In genomic region chrX:85771303-85771702, GRCm38 (mm10) we compare ENCODE assay signal across 15 mouse cellular contexts.
"Had no signal": no experiment of that assay in that cellular context is flagged by ENCODE, and none has a peak within 500 bp of the region (broad histone marks: within the 10 kb centered on the region; RNA-seq: fewer than 3 reads in every experiment).

No protein-coding gene starts in this region.

- H3K4me1 ChIP-seq: intestine, embryonic 15.5 days; limb, embryonic 15.5 days; liver, embryonic 13.5 days; midbrain, embryonic 15.5 days; neural tube, embryonic 12.5 days had no signal

- H3K9ac ChIP-seq: intestine, embryonic 15.5 days; limb, embryonic 15.5 days; liver, embryonic 13.5 days; midbrain, embryonic 15.5 days; neural tube, embryonic 12.5 days had no signal

- H3K27me3 ChIP-seq: intestine, embryonic 15.5 days; limb, embryonic 15.5 days; liver, embryonic 13.5 days; midbrain, embryonic 15.5 days; neural tube, embryonic 12.5 days had no signal

- H3K36me3 ChIP-seq: intestine, embryonic 15.5 days; limb, embryonic 15.5 days; liver, embryonic 13.5 days; midbrain, embryonic 15.5 days; neural tube, embryonic 12.5 days had no signal

- H3K4me2 ChIP-seq: intestine, embryonic 15.5 days; limb, embryonic 15.5 days; liver, embryonic 13.5 days; midbrain, embryonic 11.5 days; midbrain, embryonic 15.5 days; neural tube, embryonic 12.5 days had no signal

- H3K4me3 ChIP-seq: intestine, embryonic 15.5 days; layer of hippocampus, adult 2 months; limb, embryonic 15.5 days; liver, embryonic 13.5 days; megakaryocyte, embryonic 14.5 days; midbrain, embryonic 15.5 days; neural tube, embryonic 12.5 days had no signal

- DNase-seq: kidney, adult 9 months; kidney, postnatal 4 days; liver, embryonic 13.5 days; lung, postnatal 36 days; spleen, adult 18-20 months; thymus, adult 2 months; thymus, postnatal 36 days had no signal

- H3K9me3 ChIP-seq: intestine, embryonic 15.5 days; limb, embryonic 15.5 days; liver, embryonic 13.5 days; megakaryocyte, embryonic 14.5 days; midbrain, embryonic 15.5 days; neural tube, embryonic 12.5 days had no signal

- H3K27ac ChIP-seq: intestine, embryonic 15.5 days; kidney, postnatal 0 days; layer of hippocampus, adult 2 months; limb, embryonic 15.5 days; liver, embryonic 13.5 days; midbrain, embryonic 15.5 days; neural tube, embryonic 12.5 days had no signal
